Mouse (Mus musculus) G1E (cell line): ENCODE results near the gene Eef2kmt. TPM values are rescaled to one million over a fixed set of nuclear protein-coding genes. Genes with fewer than 3 reads are reported as not detected.
A peak's percentile ranks its signal among the peaks of the same experiment; 100 is the strongest.

Source experiments
- ATAC-seq: 2 replicates; pipeline ENCODE4 v1.8.0; 2016; ENCODE audit warnings: mild to moderate bottlenecking; ENCODE audit not compliant: insufficient number of reproducible peaks, poor library complexity, low FRiP score, severe bottlenecking; ENCODE audit errors: extremely low read depth
- DNase-seq: peaks from one replicate; pipeline ENCODE4 v3.0.0; 2012; ENCODE audit warnings: low spot score
- H3K27me3 ChIP-seq: 2 replicates; pipeline ENCODE4 v1.6.1; 2012; ENCODE audit warnings: mild to moderate bottlenecking, low read length, inconsistent platforms; ENCODE audit not compliant: insufficient read depth
- H3K36me3 ChIP-seq: replicated peaks from 2 replicates; pipeline ENCODE3; 2012; ENCODE audit warnings: mild to moderate bottlenecking, inconsistent platforms
- H3K4me1 ChIP-seq: 2 replicates; pipeline ENCODE4 v1.6.1; 2012; ENCODE audit warnings: low read depth, low read length, inconsistent platforms, mixed read lengths; ENCODE audit not compliant: insufficient read depth
- H3K4me3 ChIP-seq: 2 replicates; pipeline ENCODE4 v1.5.1; 2012; ENCODE audit warnings: low read depth, mild to moderate bottlenecking, inconsistent platforms, low read length, moderate library complexity, mixed read lengths
- H3K9me3 ChIP-seq: replicated peaks from 2 replicates; pipeline ENCODE4 v1.6.1; 2012; ENCODE audit warnings: inconsistent platforms
- CTCF ChIP-seq: IDR thresholded peaks from 2 replicates; pipeline ENCODE4 v1.5.1; 2012; ENCODE audit warnings: low read depth, low read length, inconsistent platforms, mixed read lengths
- GATA1 ChIP-seq: IDR thresholded peaks from 2 replicates; pipeline ENCODE4 v1.6.1; 2012; ENCODE audit warnings: borderline replicate concordance, low read length, inconsistent platforms, mixed read lengths
- GATA2 ChIP-seq: IDR thresholded peaks from 2 replicates; pipeline ENCODE4 v1.6.1; 2012; ENCODE audit warnings: low read depth, low read length, inconsistent platforms, borderline replicate concordance
- POLR2AphosphoS5 ChIP-seq: IDR thresholded peaks from 2 replicates; pipeline ENCODE4 v1.6.1; 2012; ENCODE audit warnings: low read depth, low read length, inconsistent platforms; ENCODE audit not compliant: insufficient replicate concordance
- TAL1 ChIP-seq: conservative IDR thresholded peaks from 2 replicates; pipeline ENCODE4 v1.6.1; 2012; ENCODE audit warnings: low read depth, low read length, inconsistent platforms, mixed read lengths
- polyA plus RNA-seq: library from polyadenylated mRNA; stranded (reverse); fragments of >175 nt; gene quantifications from 2 replicates; pipeline ENCODE4 v1.2.3, GENCODE M21; 2012
- total RNA-seq, 2 experiments: library from RNA; stranded (forward) in 1 of 2; stranded (reverse) in 1 of 2; fragments of 200-1000 nt in 1 of 2; fragments of >200 nt in 1 of 2; fragmentation: Nextera tagmentation in 1 of 2; gene quantifications; 2 replicates each; pipeline ENCODE4 v1.2.3; 2014 to 2017

Gene Eef2kmt
- total RNA-seq (2014; fragmentation: Nextera tagmentation) (21.2 and 29.9 TPM in 2 replicates), total RNA-seq (2017) (20.3 and 24.5 TPM in 2 replicates), polyA plus RNA-seq (2.7 and 3.6 TPM in 2 replicates)

DNA sequence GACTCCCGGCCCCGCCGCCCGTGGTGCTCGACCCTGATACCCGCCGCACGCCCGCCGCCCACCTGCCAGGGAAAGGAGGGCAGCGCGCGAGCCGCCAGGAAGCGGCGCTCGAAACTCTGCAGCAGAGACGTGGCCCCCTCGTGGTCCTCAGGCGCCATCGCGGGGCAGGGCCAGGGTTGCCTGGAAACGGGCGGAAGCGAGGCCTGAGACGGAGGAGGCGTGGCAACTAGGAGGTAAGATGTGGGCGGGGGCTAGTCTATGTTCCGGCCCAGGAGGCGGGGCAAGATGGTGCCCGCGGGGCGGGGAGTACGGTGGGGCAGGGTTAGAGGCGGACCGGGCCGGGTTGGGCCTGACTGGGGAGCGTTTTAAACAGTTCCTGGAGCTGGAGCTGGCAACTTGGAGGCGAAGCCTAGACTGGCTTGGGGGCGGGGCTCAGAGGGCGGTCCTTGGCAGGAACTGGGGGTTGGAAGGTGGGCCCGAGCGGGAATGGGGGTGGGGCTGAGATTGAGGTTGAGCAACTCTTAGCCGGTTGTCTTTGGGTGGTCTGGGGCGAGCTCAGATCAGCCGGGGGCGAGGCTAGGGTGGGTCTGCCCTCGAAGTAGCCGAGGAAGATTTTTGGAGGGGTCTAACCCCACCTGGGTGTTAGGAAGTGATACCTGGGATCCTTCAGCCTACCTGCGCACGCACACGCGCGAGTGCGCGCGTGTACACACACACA is at the start of gene Eef2kmt:
TSS of gene Eef2kmt (minus strand) at position 205 of the 718 bp plus-strand sequence.
- Histone ChIP-seq H3K4me3 (peak within 1 kb of the TSS; percentile 73), H3K9me3 (no peaks in the 10 kb centered on the region), H3K36me3 (peaks cover 32% of the 10 kb centered on the region), H3K27me3 (peaks cover 3% of the 10 kb centered on the region), H3K4me1 (peaks cover 32% of the 10 kb centered on the region)
- ATAC-seq (peak; percentile 93), DNase-seq (peak; percentile 96)
- TF ChIP-seq GATA1 (no peak), TAL1 (no peak), GATA2 (no peak), POLR2AphosphoS5 (no peak), CTCF (no peak)

DNA sequence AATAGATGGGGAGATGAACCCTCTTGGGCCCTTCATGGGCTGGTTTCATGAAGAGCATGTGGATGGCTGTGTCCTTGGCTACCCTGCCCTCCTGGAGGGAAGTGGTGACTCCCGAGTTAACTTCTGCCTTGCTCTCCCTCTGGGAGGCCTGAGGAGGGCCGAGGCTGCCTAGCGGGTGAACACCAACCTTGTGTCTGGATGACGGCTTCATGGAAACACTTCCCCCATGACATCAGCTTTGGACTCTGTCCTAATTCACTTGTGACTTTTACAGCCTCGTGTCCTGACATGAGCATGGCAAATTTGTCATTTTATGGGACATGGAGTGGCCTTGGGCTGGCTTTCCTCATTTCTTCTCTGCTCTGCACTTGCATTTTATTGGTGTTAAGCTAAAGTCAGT is 39.5 kb upstream of the Eef2kmt start:
- no peaks in the 10 kb centered on the region for H3K9me3 ChIP-seq
- no peak for TF ChIP-seq POLR2AphosphoS5
- TF ChIP-seq CTCF = no peak
- no peak for TF ChIP-seq GATA1
- TF ChIP-seq GATA2 = no peak
- no peak for TF ChIP-seq TAL1
- no peak overlapping the region for H3K4me3 ChIP-seq
- H3K36me3 ChIP-seq = no peaks in the 10 kb centered on the region
- DNase-seq (no peak), ATAC-seq (no peak)
- no peaks in the 10 kb centered on the region for H3K4me1 ChIP-seq
- no peaks in the 10 kb centered on the region for H3K27me3 ChIP-seq

DNA sequence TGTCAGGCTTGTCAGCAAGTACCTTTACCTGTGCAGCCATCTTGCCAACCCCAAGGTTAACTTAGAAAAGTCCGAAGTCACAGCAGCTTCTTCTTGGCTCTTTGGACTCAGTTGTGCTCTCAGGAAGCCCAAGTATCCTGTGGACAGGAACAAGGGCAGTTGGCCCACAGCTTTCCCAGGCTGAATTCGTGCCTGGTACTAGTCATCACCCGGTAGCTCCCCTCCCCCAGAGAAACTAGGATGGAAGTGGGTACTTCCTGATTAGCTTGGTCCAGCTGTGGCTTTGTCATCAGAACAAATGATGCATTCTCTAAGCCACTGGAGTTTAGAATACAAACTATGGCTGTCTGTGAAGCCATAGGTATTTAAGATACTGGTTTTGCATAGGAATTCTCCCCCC is 29.6 kb upstream of the Eef2kmt start:
- H3K4me3 ChIP-seq = no peak overlapping the region
- TF ChIP-seq CTCF = no peak
- no peak for TF ChIP-seq POLR2AphosphoS5
- no peak for TF ChIP-seq GATA2
- TF ChIP-seq GATA1 = no peak
- TF ChIP-seq TAL1 = no peak
- no peaks in the 10 kb centered on the region for H3K36me3 ChIP-seq
- no peak for DNase-seq
- H3K27me3 ChIP-seq = no peaks in the 10 kb centered on the region
- no peak for ATAC-seq
- H3K4me1 ChIP-seq = no peaks in the 10 kb centered on the region
- no peaks in the 10 kb centered on the region for H3K9me3 ChIP-seq

DNA sequence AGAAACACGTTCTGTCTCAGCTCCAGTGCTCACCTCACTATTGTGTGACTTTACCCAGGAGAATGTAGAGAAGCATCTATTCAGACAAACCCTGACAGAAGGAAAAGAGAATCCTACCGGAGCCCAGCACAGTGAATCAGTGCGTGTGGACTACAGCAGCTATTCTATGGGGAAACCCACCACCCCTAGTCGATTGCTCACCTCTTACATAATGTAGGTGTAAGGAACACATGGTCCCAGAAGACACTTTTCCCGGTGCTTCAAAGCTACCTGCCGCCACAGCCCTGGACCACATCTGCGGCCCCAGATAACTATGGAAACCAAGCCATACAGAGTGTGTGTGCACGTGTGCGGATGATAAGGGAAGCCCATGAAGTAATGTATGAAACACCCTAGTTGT is 26.9 kb upstream of the Eef2kmt start:
- no peaks in the 10 kb centered on the region for H3K27me3 ChIP-seq
- DNase-seq (no peak), ATAC-seq (no peak)
- H3K4me3 ChIP-seq = no peak overlapping the region
- H3K36me3 ChIP-seq = no peaks in the 10 kb centered on the region
- TF ChIP-seq POLR2AphosphoS5 (no peak), TAL1 (no peak), GATA1 (no peak), GATA2 (no peak), CTCF (no peak)
- no peaks in the 10 kb centered on the region for H3K9me3 ChIP-seq
- no peaks in the 10 kb centered on the region for H3K4me1 ChIP-seq

DNA sequence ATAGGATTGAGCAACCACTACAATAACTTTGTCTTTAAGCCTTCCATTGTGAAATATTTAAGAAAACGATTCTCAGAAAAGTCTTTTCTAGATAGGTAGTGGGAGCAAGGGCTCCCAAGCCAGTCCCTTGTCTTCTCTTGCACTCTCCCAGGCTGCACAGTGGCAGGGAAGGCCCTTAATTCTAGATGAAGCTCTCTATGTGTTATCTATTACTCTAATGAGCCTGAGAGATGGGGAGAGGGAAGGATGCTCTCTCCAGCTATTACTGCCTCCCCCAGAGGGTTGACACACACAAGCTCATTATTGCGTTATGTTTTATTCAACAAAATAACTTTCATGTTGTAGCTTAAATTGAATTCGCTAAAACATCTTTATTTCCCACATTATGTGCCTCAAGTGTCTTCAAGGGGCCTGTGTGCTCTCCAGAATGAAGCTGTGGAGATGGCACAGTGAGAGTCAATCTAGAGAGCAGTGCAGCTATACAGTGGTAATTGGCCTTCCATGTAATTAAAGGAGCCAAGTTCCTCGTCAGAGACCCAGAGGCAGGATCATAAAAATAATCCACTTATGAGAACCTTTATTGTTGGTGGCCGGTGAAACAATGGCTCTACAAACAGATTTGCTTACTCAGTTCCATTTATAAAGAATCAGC is 23.9 kb upstream of the Eef2kmt start:
- Histone ChIP-seq H3K9me3 (no peaks in the 10 kb centered on the region), H3K4me1 (no peaks in the 10 kb centered on the region), H3K4me3 (no peak overlapping the region), H3K27me3 (no peaks in the 10 kb centered on the region), H3K36me3 (no peaks in the 10 kb centered on the region)
- DNase-seq = no peak
- TF ChIP-seq GATA1 (no peak), CTCF (no peak), POLR2AphosphoS5 (no peak), GATA2 (no peak), TAL1 (no peak)
- ATAC-seq = no peak

DNA sequence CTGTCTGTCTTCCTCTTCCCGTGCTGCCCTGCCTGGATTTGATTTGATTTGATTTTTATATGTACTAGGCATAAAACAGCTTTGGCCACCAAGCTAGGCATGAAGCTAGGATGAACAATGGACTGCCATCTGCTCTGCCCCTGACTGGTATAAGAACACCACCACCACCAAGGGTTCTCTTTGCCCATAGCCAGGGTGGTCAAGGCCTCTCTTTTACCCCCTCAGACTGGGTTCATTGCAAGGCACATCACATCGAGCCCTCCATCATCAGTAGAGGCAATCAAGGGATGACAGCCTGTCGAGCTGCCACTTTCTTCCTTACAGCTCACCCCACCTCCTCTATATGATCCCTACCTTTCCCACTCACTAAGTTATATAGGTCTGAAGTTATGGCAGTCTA is 16.6 kb upstream of the Eef2kmt start:
- Histone ChIP-seq H3K27me3 (no peaks in the 10 kb centered on the region; the same call in none of the 2 replicates), H3K9me3 (no peaks in the 10 kb centered on the region), H3K4me3 (no peak overlapping the region), H3K36me3 (no peaks in the 10 kb centered on the region), H3K4me1 (no peaks in the 10 kb centered on the region)
- DNase-seq (no peak), ATAC-seq (no peak)
- TF ChIP-seq POLR2AphosphoS5 (no peak), GATA2 (no peak), TAL1 (no peak), CTCF (no peak), GATA1 (no peak)
